Mouse (Mus musculus): ENCODE results near the gene Tmprss4. TPM values are rescaled to one million over a fixed set of nuclear protein-coding genes. Genes with fewer than 3 reads are reported as not detected.
A peak's percentile ranks its signal among the peaks of the same experiment; 100 is the strongest.

Gene Tmprss4
- polyA plus RNA-seq, 1 experiment, result 0.06 TPM

DNA sequence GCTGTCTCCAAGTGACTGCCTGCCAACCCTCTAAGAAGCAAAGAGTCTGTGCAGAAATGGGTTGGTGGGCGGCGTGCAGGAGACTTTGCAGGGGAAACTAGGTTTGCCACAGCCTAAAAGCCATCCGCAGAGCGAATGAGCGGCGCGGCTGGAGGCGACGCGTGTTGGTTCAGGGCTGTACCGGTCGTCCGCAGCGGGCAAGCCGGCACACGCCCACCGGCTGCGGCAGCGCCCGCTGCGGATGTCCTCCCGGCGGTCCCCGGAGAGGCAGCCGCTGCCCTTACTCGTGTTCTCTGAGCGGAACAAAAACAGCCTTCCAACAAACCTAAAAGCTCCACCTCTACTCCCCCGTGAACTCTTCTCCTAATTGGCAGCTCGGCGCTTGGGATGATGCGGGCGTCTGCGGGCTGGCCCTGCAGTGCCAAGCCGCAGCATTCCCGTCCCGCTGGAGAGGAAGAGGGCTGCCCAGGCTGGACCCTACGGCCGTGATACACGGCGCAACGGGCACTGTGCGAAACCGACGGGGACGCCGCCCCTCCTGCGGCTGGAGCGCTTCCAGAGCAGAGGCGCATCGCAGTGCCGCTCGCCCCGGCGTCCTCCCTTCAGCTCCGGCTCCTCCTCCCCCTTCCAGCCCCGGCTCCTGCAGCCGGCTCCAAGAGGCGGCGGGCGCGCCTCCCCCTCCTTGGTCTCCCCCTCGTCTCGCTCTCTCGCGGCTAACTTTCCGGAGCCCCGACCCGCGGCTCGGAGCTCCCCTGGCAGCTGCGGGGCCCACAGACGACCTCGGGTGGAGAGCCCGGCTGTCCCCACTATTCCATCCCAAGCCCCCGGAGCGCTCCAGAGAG, 65.5 kb downstream of the Tmprss4 start, which contains the start of gene Scn4b:
Gene Scn4b (plus strand): TSS at position 205 of the 842 bp plus-strand sequence.
- no peak for TF ChIP-seq POLR2A (IDR thresholded peaks at IDR 0.05; ENCODE audit: control insufficient read depth, low read depth, low read length)
- no peak for TF ChIP-seq CTCF (IDR thresholded peaks at IDR 0.05; ENCODE audit: control insufficient read depth, insufficient read depth, insufficient replicate concordance, low read depth, low read length)
- peaks cover 6% of the 10 kb centered on the region; the same call in 1 of the 2 replicates for H3K27me3 ChIP-seq (ENCODE audit: control insufficient read depth, insufficient read depth, low read length)
- no peak within 1 kb of the TSS for H3K27ac ChIP-seq (ENCODE audit: control insufficient read depth, insufficient read depth, low read depth, low read length)
- H3K4me1 ChIP-seq (ENCODE audit: control insufficient read depth, insufficient read depth, low read length), result peaks cover 3% of the 10 kb centered on the region; the same call in 1 of the 2 replicates
- no peaks in the 10 kb centered on the region for H3K36me3 ChIP-seq (ENCODE audit: control insufficient read depth, insufficient read depth, low read length)
- H3K4me3 ChIP-seq (ENCODE audit: control insufficient read depth, low read depth, low read length), result peak within 1 kb of the TSS; percentile 54

GRCm38 (mm10) chr9:45136442-45137169, 67.3 kb downstream of the Tmprss4 start:
- H3K4me1 ChIP-seq (ENCODE audit: control insufficient read depth, insufficient read depth, low read length), result peaks cover 3% of the 10 kb centered on the region; the same call in 1 of the 2 replicates
- H3K36me3 ChIP-seq (ENCODE audit: control insufficient read depth, insufficient read depth, low read length), result no peaks in the 10 kb centered on the region
- no peak for TF ChIP-seq POLR2A (IDR thresholded peaks at IDR 0.05; ENCODE audit: control insufficient read depth, low read depth, low read length)
- no peak for TF ChIP-seq CTCF (IDR thresholded peaks at IDR 0.05; ENCODE audit: control insufficient read depth, insufficient read depth, insufficient replicate concordance, low read depth, low read length)
- no peak overlapping the region for H3K4me3 ChIP-seq (ENCODE audit: control insufficient read depth, low read depth, low read length)
- peaks cover 6% of the 10 kb centered on the region; the same call in 1 of the 2 replicates for H3K27me3 ChIP-seq (ENCODE audit: control insufficient read depth, insufficient read depth, low read length)
- H3K27ac ChIP-seq (ENCODE audit: control insufficient read depth, insufficient read depth, low read depth, low read length), result no peak overlapping the region

DNA sequence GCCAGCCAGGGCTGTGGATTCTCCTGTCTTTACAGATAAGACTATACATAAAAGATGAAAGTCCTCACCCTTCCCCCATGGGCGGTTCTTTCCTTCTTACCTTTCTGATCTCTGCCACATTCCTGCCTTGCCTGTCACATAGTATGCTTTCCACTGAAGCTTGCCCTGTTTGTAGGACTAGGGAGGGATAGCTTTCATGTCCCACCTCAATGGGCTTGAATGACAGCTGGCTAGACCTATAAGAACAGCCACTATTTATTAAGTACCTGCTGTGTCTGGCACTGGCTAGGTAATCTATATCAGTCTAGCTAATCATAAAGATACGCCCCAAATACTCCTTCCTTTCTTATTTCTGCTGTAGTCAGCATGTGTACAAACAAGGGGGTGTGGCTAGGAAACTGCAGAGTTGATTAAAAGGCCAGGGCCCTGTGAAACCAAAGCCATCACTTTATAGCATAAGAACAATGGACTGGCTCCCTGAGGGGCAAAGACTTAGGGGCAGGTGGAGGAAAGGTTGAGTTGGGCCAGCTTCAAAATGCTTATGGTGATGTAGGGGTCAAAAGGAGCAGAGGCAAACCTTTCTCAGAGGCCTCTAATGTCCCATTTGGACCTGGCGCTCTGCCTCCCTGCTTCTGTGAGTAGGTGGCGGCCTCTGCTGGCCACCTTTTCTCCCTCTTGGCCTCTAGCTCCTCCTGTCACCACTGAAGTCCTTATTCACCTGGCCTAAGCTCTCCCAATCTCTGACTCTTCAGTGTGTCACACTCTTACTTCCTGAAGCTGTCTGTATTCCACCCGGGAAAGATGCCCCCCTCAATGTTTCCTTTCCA, 70.2 kb downstream of the Tmprss4 start:
- no peak for TF ChIP-seq POLR2A (IDR thresholded peaks at IDR 0.05; ENCODE audit: control insufficient read depth, low read depth, low read length)
- peak; percentile 51; the same call in 1 of the 2 replicates for TF ChIP-seq CTCF (IDR thresholded peaks at IDR 0.05; ENCODE audit: control insufficient read depth, insufficient read depth, insufficient replicate concordance, low read depth, low read length)
- Histone ChIP-seq H3K4me1 (ENCODE audit: control insufficient read depth, insufficient read depth, low read length) (peaks cover 3% of the 10 kb centered on the region; the same call in 1 of the 2 replicates), H3K4me3 (ENCODE audit: control insufficient read depth, low read depth, low read length) (no peak overlapping the region), H3K36me3 (ENCODE audit: control insufficient read depth, insufficient read depth, low read length) (no peaks in the 10 kb centered on the region), H3K27me3 (ENCODE audit: control insufficient read depth, insufficient read depth, low read length) (peaks cover 3% of the 10 kb centered on the region; the same call in 1 of the 2 replicates), H3K27ac (ENCODE audit: control insufficient read depth, insufficient read depth, low read depth, low read length) (no peak overlapping the region)

- no peak overlapping the region for H3K4me3 ChIP-seq (ENCODE audit: control insufficient read depth, low read depth, low read length)
- H3K27me3 ChIP-seq (ENCODE audit: control insufficient read depth, insufficient read depth, low read length), result no peaks in the 10 kb centered on the region
- TF ChIP-seq POLR2A (IDR thresholded peaks at IDR 0.05; ENCODE audit: control insufficient read depth, low read depth, low read length), result no peak
- TF ChIP-seq CTCF (IDR thresholded peaks at IDR 0.05; ENCODE audit: control insufficient read depth, insufficient read depth, insufficient replicate concordance, low read depth, low read length), result no peak
- H3K27ac ChIP-seq (ENCODE audit: control insufficient read depth, insufficient read depth, low read depth, low read length), result no peak overlapping the region
- peaks cover 23% of the 10 kb centered on the region for H3K4me1 ChIP-seq (ENCODE audit: control insufficient read depth, insufficient read depth, low read length)
- H3K36me3 ChIP-seq (ENCODE audit: control insufficient read depth, insufficient read depth, low read length), result no peaks in the 10 kb centered on the region
Observed at GRCm38 (mm10) chr9:45130119-45130518, 73.8 kb downstream of the Tmprss4 start.

- Histone ChIP-seq H3K36me3 (ENCODE audit: control insufficient read depth, insufficient read depth, low read length) (no peaks in the 10 kb centered on the region), H3K27ac (ENCODE audit: control insufficient read depth, insufficient read depth, low read depth, low read length) (no peak overlapping the region), H3K27me3 (ENCODE audit: control insufficient read depth, insufficient read depth, low read length) (no peaks in the 10 kb centered on the region), H3K4me3 (ENCODE audit: control insufficient read depth, low read depth, low read length) (no peak overlapping the region), H3K4me1 (ENCODE audit: control insufficient read depth, insufficient read depth, low read length) (peaks cover 23% of the 10 kb centered on the region)
- no peak for TF ChIP-seq POLR2A (IDR thresholded peaks at IDR 0.05; ENCODE audit: control insufficient read depth, low read depth, low read length)
- no peak for TF ChIP-seq CTCF (IDR thresholded peaks at IDR 0.05; ENCODE audit: control insufficient read depth, insufficient read depth, insufficient replicate concordance, low read depth, low read length)
Observed at GRCm38 (mm10) chr9:45126941-45127340, 77.0 kb downstream of the Tmprss4 start.

GRCm38 (mm10) chr9:45125211-45125610, 78.7 kb downstream of the Tmprss4 start:
- TF ChIP-seq CTCF (IDR thresholded peaks at IDR 0.05; ENCODE audit: control insufficient read depth, insufficient read depth, insufficient replicate concordance, low read depth, low read length) (no peak), POLR2A (IDR thresholded peaks at IDR 0.05; ENCODE audit: control insufficient read depth, low read depth, low read length) (no peak)
- Histone ChIP-seq H3K36me3 (ENCODE audit: control insufficient read depth, insufficient read depth, low read length) (no peaks in the 10 kb centered on the region), H3K4me3 (ENCODE audit: control insufficient read depth, low read depth, low read length) (peak overlapping the region; percentile 1; the same call in 1 of the 2 replicates), H3K4me1 (ENCODE audit: control insufficient read depth, insufficient read depth, low read length) (peaks cover 23% of the 10 kb centered on the region), H3K27me3 (ENCODE audit: control insufficient read depth, insufficient read depth, low read length) (no peaks in the 10 kb centered on the region), H3K27ac (ENCODE audit: control insufficient read depth, insufficient read depth, low read depth, low read length) (no peak overlapping the region)

Other genes with a start within 250 kb of the Tmprss4 start
- 11.5 and 16.6 TPM in 2 replicates for gene Ube4a, start 238.5 kb downstream of the Tmprss4 start, polyA plus RNA-seq (2012; rRNA removed)
- not detected in 2 replicates for gene Cd3g, start 223.7 kb downstream of the Tmprss4 start, polyA plus RNA-seq (2012; rRNA removed)
- gene Cd3d, start 222.3 kb downstream of the Tmprss4 start, polyA plus RNA-seq (2012; rRNA removed), result 49.4 and 55.3 TPM in 2 replicates
- 0.07 and 0.43 TPM in 2 replicates for gene Cd3e, start 194.5 kb downstream of the Tmprss4 start, polyA plus RNA-seq (2012; rRNA removed)
- 0.65 and 1.7 TPM in 2 replicates for gene Mpzl2, start 164.3 kb downstream of the Tmprss4 start, polyA plus RNA-seq (2012; rRNA removed)
- 0.58 and 0.67 TPM in 2 replicates for gene Mpzl3, start 148.9 kb downstream of the Tmprss4 start, polyA plus RNA-seq (2012; rRNA removed)
- gene Jaml, start 124.9 kb downstream of the Tmprss4 start, polyA plus RNA-seq (2012; rRNA removed), result not detected in 2 replicates
- gene Scn2b, start 86.3 kb downstream of the Tmprss4 start, polyA plus RNA-seq (2012; rRNA removed), result 0.31 and 0.48 TPM in 2 replicates
- gene Scn4b, start 65.7 kb downstream of the Tmprss4 start, polyA plus RNA-seq (2012; rRNA removed), result 0.02 and 0.04 TPM in 2 replicates
- 0.38 and 0.69 TPM in 2 replicates for gene BC049352, start 22.1 kb downstream of the Tmprss4 start, polyA plus RNA-seq (2012; rRNA removed)
- gene Il10ra, start 65.1 kb upstream of the Tmprss4 start, polyA plus RNA-seq (2012; rRNA removed), result 0.94 and 1.0 TPM in 2 replicates
- 0.24 and 0.44 TPM in 2 replicates for gene Tmprss13, start 115.0 kb upstream of the Tmprss4 start, polyA plus RNA-seq (2012; rRNA removed)
- 35.9 and 50.1 TPM in 2 replicates for gene Fxyd6, start 166.1 kb upstream of the Tmprss4 start, polyA plus RNA-seq (2012; rRNA removed)
- gene Fxyd2, start 195.6 kb upstream of the Tmprss4 start, polyA plus RNA-seq (2012; rRNA removed), result 45.8 and 54.6 TPM in 2 replicates
- 25.8 and 32.4 TPM in 2 replicates for gene Dscaml1, start 222.5 kb upstream of the Tmprss4 start, polyA plus RNA-seq (2012; rRNA removed)

Data from testis, adult 2 months (tissue).